Mouse (Mus musculus) 416B (cell line): ENCODE measurements around the gene Ugt1a7c.

ENCODE experiments used
- DNase-seq: peaks from one replicate; pipeline ENCODE4 v3.0.0; 2011; ENCODE audit warnings: low read depth

The Ugt1a7c gene

GRCm38 (mm10) chr1:88240072-88240471 is 145.2 kb downstream of the Ugt1a7c start:
- DNase-seq: no peak

- no peak for DNase-seq
These were observed 145.7 kb downstream of the Ugt1a7c start for GRCm38 (mm10) chr1:88240579-88240978.

GRCm38 (mm10) chr1:88243861-88244260 is 149.0 kb downstream of the Ugt1a7c start:
- DNase-seq: no peak

GRCm38 (mm10) chr1:88245881-88246280 is 151.0 kb downstream of the Ugt1a7c start:
- DNase-seq: no peak

GRCm38 (mm10) chr1:88246386-88246785 is 151.5 kb downstream of the Ugt1a7c start:
- DNase-seq: no peak

- DNase-seq: no peak
These were observed 152.8 kb downstream of the Ugt1a7c start for GRCm38 (mm10) chr1:88247660-88248059.

GRCm38 (mm10) chr1:88248658-88249057 is 153.8 kb downstream of the Ugt1a7c start:
- peak; percentile 52 for DNase-seq

- DNase-seq: no peak
These were observed 154.7 kb downstream of the Ugt1a7c start for GRCm38 (mm10) chr1:88249596-88249995.

GRCm38 (mm10) chr1:88250023-88250422 is 155.2 kb downstream of the Ugt1a7c start:
- no peak for DNase-seq

- DNase-seq: no peak
These were observed 158.2 kb downstream of the Ugt1a7c start for GRCm38 (mm10) chr1:88253106-88253505.

- DNase-seq: no peak
These were observed 158.7 kb downstream of the Ugt1a7c start for GRCm38 (mm10) chr1:88253540-88253939.

- DNase-seq: no peak
These were observed 160.1 kb downstream of the Ugt1a7c start for GRCm38 (mm10) chr1:88254793-88255465.

- DNase-seq: no peak
These were observed 160.6 kb downstream of the Ugt1a7c start for GRCm38 (mm10) chr1:88255466-88255857.

GRCm38 (mm10) chr1:88255989-88256754 is 161.3 kb downstream of the Ugt1a7c start:
- DNase-seq: no peak

- DNase-seq: peak; percentile 67
These were observed 162.2 kb downstream of the Ugt1a7c start for GRCm38 (mm10) chr1:88256886-88257663.

- no peak for DNase-seq
These were observed 162.8 kb downstream of the Ugt1a7c start for GRCm38 (mm10) chr1:88257681-88258080.

- DNase-seq: no peak
These were observed 163.5 kb downstream of the Ugt1a7c start for GRCm38 (mm10) chr1:88258361-88258760.

- peak; percentile 54 for DNase-seq
These were observed 164.2 kb downstream of the Ugt1a7c start for GRCm38 (mm10) chr1:88258881-88259642.

- DNase-seq: no peak
These were observed 164.8 kb downstream of the Ugt1a7c start for GRCm38 (mm10) chr1:88259643-88260024.

GRCm38 (mm10) chr1:88260114-88260513 is 165.3 kb downstream of the Ugt1a7c start:
- no peak for DNase-seq

GRCm38 (mm10) chr1:88260604-88261377 is 165.9 kb downstream of the Ugt1a7c start:
- DNase-seq: peak; percentile 60
